Mouse (Mus musculus) cerebellum, adult 11 months (tissue): Measurements from ENCODE around the gene Pheta1.
"Not testable (repeated sequence)": the region's sequence is repeated elsewhere in the genome, so short reads cannot be mapped to it uniquely, and the experiment has no call there.

ENCODE experiments used
- DNase-seq: peaks from one replicate; pipeline ENCODE4 v3.0.0; 2022

Gene Pheta1

GRCm38 (mm10) chr5:121846322-121846721, 2.5 kb upstream of the Pheta1 start:
- no peak for DNase-seq

GRCm38 (mm10) chr5:121847269-121847668, 1.5 kb upstream of the Pheta1 start:
- DNase-seq = not testable (repeated sequence)

DNA sequence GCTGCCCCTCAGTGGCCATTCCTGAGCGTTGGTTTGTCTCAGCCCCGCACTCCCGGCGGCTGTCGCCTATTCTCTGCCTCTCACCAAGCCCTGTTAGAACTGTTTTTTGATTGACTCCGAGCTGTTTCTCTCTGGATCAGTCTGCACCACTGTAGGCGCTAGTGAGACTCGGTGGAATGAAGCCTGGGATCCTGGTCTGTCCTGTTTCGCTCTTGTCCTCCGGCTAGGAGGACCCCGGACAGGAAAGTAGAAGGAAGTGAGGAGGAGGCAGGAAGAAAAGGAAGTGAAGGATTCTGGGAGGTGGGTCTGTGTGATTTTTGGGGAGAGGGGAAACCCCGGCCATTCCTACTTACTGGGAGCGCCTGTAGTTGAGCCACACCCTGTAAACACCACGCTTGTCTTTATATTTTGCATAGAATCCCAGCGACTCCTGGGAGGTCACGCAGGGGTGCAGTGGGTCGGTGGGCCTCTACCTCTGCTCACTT, 707 bp upstream of the Pheta1 start:
- DNase-seq = no peak

DNA sequence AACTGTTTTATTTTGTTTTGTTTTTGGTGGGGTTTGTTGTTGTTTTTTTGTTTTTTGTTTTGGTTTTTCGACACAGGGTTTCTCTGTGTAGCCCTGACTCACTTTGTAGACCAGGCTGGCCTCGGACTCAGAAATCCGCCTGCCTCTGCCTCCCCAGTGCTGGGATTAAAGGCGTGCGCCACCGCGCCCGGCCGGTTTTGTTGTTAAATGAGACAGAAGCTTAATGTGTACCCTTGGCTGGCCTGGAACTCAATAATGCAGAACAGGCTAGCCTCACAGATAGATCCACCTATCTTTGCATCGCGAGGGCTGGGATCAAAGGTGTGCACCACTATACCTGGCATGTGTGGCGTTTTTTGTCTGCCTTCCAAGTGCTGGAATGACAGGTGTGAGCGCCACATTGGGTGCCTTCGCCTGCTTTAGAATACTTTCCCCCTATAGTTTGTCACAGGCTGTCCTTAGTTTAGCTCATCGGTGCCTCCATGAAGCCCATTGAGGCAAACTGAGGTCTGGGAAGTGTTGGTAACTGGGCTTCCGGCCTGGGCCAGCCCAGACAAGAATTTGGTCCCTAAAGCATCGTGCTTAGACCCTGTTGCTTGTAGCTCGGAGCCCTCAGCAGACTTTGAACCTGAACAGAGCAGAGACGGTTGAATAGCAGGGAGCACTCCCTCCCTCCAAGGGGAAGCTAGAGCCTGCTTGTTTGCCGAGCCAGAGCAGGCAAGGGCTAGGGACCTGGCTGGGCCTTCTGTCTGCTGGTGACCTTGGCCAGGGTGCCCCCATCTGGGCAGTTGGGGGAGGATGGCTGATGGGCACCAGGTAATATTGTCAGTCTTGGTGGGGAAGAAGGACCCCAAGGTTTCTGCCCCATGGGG, 930 bp downstream of the Pheta1 start:
- peak; percentile 45 for DNase-seq

- DNase-seq = peak; percentile 44
These were observed 4.7 kb downstream of the Pheta1 start for GRCm38 (mm10) chr5:121853368-121854051.

DNA sequence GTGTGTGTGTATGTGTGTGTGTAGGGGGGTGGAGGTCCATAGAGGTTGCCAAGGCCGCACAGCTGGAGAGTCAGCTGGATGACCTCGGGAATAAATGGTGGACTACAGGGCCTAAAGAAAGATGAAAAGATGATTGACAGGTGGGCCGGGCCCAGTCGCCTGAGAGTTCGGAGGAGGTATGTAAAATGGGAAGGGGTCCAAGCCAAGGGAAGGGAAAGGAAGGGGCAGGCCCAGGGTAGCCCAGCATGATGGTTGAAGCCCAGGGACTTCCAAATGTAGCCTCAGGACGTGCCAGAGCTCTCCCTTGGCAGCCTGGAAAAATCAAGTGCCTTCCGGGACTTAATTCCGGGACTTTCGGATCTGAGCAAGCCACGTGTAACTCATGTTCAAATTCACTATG, 6.0 kb downstream of the Pheta1 start:
- no peak for DNase-seq

DNA sequence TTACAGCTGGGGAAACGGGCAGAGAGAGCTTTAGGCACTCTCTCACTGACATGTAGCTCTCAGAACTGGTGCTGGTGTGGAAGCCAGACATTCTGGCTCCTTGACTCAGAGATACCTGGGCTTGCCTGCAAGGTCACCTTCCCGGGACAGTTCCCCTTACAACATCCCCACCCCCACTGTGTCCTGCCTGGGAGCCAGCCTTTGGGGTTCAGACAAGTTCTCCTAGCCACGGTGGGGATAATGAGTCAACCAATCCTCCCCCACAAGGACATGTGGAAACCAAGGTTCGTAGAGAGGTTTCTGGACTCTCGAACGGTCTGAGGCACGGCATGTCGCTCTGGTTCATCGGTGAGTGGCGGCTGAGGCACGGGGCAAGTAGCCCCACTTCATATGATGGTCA, 8.0 kb downstream of the Pheta1 start:
- DNase-seq = no peak

GRCm38 (mm10) chr5:121858427-121858826, 9.6 kb downstream of the Pheta1 start:
- no peak for DNase-seq

GRCm38 (mm10) chr5:121861964-121862363, 13.2 kb downstream of the Pheta1 start:
- DNase-seq = no peak

DNA sequence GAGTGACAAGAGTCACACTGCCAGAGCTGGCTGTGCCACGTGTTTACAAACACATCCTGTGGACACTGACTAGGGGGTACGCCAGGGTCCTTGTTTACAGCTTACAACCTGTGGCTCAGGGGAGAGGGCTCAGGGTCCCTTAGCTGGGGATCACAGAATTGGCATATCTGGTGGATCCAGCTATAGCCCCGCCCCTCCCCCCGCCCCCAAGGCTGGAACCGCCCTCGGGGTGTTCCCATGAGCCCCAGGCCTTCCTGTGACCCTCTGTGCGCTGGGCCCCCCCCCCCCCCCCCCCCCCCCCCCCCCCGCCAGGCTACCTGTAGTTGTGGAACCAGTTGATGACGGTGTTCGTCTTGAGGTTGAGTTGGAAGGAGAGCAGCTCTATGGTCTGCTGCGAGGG, 15.5 kb downstream of the Pheta1 start:
- DNase-seq = no peak

GRCm38 (mm10) chr5:121867963-121868362, 19.2 kb downstream of the Pheta1 start:
- no peak for DNase-seq

GRCm38 (mm10) chr5:121870832-121871231, 22.0 kb downstream of the Pheta1 start:
- no peak for DNase-seq

DNA sequence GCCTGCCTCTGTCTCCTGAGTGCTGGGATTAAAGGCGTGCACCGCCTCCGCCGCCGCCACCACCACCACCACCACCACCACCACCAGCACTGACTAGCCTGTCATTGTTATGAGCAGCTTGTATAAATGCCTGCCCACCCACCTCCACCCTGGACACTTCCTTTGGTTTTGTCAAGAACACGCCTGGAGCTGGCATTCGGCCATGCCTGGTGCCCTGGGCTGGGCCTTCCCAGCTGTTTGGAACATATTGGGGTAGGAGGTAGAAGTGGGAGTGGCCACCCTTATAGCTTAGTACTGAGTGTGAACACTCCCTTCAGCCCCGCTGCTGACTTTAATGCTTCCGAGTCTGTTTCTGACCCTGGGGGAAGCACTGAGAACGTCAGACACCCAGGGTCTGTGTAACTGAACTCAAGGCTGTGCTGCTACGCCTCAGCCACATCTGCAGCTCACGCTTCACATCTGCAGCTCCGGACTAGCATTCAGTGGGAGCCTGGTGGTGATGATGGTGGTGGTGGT, 22.8 kb downstream of the Pheta1 start:
- no peak for DNase-seq

DNA sequence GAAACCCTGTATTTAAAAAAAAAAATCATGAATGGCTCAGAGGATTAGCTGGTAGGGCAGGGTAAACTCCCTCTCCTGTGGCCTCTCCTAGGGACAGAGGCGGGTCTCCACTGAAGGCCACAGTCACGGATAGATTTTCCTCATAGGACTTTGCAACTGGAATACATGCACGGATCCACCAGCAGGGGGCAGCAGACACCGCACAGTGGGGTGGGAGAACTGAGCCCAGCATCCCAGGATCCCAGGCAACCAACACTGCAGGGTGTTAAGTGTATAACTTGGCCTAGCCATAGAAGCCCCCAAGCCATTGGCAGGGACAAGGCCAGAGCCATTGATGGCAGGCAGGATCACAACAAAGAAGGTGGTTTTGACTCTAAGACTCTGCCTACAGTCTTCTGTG, 23.4 kb downstream of the Pheta1 start:
- peak; percentile 69 for DNase-seq

- DNase-seq = no peak
These were observed 26.3 kb downstream of the Pheta1 start for GRCm38 (mm10) chr5:121875041-121875440.

- no peak for DNase-seq
These were observed 28.1 kb downstream of the Pheta1 start for GRCm38 (mm10) chr5:121876901-121877300.

DNA sequence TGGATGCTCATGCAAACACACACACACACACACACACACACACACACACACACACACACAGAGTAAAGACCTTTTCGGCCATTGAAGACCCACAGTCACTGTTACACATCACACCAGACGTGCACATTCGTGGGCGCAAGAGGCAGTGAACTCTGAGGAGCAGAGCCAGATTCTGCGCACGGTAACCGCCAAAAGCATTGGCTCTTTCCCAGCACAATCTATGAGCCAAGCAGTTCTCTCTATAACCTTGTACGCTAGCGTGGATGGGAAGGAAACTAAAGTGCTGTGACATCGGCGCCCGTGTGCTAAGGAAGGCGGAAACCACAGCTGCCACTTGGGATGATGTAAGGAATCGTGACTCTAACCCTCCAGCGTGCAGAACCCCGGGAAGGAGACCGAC, 29.9 kb downstream of the Pheta1 start:
- DNase-seq = no peak

DNA sequence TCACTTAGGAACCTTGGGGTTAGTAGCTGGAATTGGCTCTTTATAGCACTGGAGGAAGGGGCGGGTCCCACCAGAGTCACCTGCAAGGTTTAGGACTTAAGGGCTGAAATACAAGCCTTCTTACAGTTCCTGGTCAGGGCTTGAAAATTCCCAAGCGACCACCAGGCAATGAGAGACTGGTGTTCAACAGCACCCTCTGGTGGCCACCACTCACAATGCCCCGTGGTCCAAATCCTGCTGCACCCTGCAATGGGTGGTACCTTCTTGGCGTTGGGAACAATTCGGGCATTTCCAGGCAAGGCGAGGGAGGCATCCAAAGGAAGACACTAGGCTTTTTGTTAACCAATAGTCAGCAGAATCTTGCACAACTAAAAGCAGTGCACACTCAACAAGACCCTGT, 30.4 kb downstream of the Pheta1 start:
- DNase-seq = no peak

GRCm38 (mm10) chr5:121883356-121883755, 34.6 kb downstream of the Pheta1 start:
- DNase-seq = no peak

DNA sequence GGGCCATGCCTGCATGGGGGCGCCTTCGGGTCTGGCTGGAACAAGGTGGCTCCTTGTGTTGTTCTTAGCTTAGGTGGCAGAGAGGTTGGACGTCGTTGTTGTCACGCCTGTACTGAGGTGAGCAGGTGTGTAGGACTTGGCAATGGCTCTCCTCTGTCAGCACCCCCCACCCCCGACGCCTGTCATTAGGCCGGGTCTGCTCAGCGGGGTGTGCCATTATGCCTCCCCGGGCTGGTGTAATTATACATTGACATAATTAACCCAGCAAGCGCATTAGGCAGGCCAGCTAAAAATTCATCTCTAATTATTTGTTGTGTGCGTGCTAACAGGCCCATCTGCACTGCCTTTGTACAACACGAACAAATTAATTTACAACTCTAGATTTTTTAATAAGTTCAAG, 40.6 kb downstream of the Pheta1 start:
- DNase-seq = no peak

- DNase-seq = no peak
These were observed 41.1 kb downstream of the Pheta1 start for GRCm38 (mm10) chr5:121889819-121890362.

- no peak for DNase-seq
These were observed 42.1 kb downstream of the Pheta1 start for GRCm38 (mm10) chr5:121890925-121891324.

DNA sequence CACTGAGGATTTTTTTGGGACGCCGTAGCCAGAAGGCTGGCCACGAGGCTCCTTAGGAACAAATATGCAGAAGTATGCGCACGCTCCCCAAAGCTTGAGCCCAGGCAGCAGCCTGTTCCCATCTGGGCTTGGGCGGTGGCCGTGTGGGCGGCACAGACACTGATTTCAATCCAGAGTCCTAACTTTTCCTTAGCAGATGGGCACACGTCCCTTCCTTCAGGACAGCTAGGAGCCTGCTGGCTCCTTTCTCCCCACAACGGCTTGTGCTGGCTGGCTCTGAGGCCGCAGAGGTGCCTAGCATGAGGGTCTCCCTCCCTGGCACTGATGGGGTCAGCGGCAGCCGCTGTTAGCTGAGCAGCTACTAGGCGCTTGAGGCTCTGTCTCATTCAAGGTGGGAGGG, 43.5 kb downstream of the Pheta1 start:
- no peak for DNase-seq

- no peak for DNase-seq
These were observed 44.8 kb downstream of the Pheta1 start for GRCm38 (mm10) chr5:121893581-121893980.
